Mouse (Mus musculus): Measurements from ENCODE around the gene Slc25a3. TPM values are rescaled to one million over a fixed set of nuclear protein-coding genes. Genes with fewer than 3 reads are reported as not detected.

The Slc25a3 gene
- polyA plus RNA-seq, 1 experiment from 2014 or later, result 894 TPM

DNA sequence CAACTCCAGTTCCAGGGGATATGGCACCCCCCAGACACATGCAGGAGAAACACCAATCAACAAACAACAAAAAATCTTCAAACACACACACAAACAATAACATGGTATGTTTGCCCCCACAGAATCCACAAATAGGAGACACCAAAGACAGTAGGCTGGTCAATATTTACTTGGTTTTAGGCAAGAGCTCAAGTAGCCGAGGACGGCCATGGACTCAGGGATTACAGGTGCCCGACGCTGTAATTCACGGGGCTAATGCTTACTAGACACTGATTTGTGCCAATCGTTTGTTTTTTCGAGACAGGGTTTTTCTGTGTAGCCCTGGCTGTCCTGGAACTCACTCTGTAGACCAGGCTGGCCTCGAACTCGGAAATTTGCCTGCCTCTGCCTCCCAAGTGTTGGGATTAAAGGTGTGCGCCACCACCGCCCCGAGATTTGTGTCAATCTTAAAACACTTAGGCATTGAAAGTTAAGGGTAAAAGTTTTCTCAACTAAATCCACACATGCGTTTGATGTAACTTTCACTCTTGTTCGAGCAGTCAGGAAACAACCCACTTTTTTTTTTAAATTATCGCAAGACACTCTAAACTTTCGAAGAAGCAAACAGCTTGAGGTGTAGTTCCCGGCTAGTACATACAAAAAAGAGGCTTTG is 45.7 kb upstream of the Slc25a3 start:
- H3K27me3 ChIP-seq (ENCODE audit: insufficient read depth, low read length), result no peaks in the 10 kb centered on the region
- H3K36me3 ChIP-seq (ENCODE audit: insufficient read depth, low read length), result 0 out of 2 replicates have a peak, but pooled peaks cover 2% of the 10 kb centered on the region
- no peaks in the 10 kb centered on the region for H3K9me3 ChIP-seq (replicated peaks; ENCODE audit: low read length)
- H3K4me3 ChIP-seq (replicated peaks; ENCODE audit: low read depth, low read length), result peak overlapping the region; percentile 96
- TF ChIP-seq CTCF (IDR thresholded peaks at IDR 0.05; ENCODE audit: low read depth), result no peak
- DNase-seq (ENCODE audit: low spot score), result no peak
- no peak for ATAC-seq (replicated peaks; ENCODE audit: low FRiP score, low read depth)
- H3K27ac ChIP-seq, result no peak overlapping the region
- H3K9ac ChIP-seq (ENCODE audit: low read depth, low read length), result peak overlapping the region; percentile 98
- H3K4me2 ChIP-seq (ENCODE audit: low read length), result peak overlapping the region; percentile 65
- WGBS, result 28% methylated on average over 17 of the region's 17 CpGs
- H3K4me1 ChIP-seq (replicated peaks; ENCODE audit: insufficient read depth, low read length), result peaks cover 18% of the 10 kb centered on the region; the same call in 1 of the 2 replicates

DNA sequence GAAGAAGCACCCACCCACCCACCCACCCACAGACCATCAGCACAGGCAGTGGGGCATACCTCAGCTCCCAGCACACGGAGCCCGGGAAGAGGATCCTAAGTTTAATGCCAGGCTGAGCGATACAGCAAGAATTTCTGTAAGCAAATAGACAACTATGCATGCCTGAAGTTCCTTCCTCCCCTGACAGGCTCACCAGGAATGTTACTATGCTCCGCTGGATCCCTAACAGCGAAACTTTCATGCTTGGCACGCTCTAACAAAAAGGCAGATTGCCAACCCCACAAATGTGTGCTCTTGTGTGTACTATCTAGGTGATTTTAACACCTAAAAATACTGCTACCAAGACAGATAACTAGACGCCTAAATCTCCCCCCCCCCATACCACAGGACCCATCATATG is 43.5 kb upstream of the Slc25a3 start:
- no peak for TF ChIP-seq CTCF (IDR thresholded peaks at IDR 0.05; ENCODE audit: low read depth)
- Histone ChIP-seq H3K4me3 (replicated peaks; ENCODE audit: low read depth, low read length) (peak overlapping the region; percentile 1; the same call in 1 of the 2 replicates), H3K36me3 (ENCODE audit: insufficient read depth, low read length) (peaks cover 18% of the 10 kb centered on the region), H3K9me3 (replicated peaks; ENCODE audit: low read length) (no peaks in the 10 kb centered on the region), H3K9ac (ENCODE audit: low read depth, low read length) (no peak overlapping the region), H3K27ac (peak overlapping the region; percentile 62), H3K4me1 (replicated peaks; ENCODE audit: insufficient read depth, low read length) (peaks cover 18% of the 10 kb centered on the region; the same call in 1 of the 2 replicates), H3K27me3 (ENCODE audit: insufficient read depth, low read length) (no peaks in the 10 kb centered on the region), H3K4me2 (ENCODE audit: low read length) (peak overlapping the region; percentile 65)
- 18% methylated on average over 7 of the region's 7 CpGs for WGBS
- DNase-seq (ENCODE audit: low spot score) (peak; percentile 63), ATAC-seq (replicated peaks; ENCODE audit: low FRiP score, low read depth) (no peak)

DNA sequence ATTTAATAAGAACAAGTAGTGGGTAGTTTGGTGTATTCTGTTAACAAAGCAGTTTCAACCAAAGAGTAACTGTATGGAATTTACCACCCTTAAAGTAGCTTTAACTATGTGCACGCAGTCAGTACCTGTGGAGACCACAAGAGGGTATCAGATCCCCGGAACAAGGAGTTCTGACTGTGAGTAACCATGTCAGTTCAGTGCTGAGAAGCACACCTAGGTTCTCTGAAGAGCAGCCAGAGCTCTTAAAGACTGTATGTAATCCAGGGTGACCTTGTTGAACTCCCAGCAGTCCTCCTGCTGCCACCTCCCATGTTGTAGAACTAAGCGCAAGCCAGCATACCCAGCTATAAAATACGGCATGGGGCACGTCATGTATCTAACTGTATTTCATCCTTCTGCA is 43.0 kb upstream of the Slc25a3 start:
- Histone ChIP-seq H3K27ac (peak overlapping the region; percentile 62), H3K9me3 (replicated peaks; ENCODE audit: low read length) (no peaks in the 10 kb centered on the region), H3K4me3 (replicated peaks; ENCODE audit: low read depth, low read length) (peak overlapping the region; percentile 1; the same call in 1 of the 2 replicates), H3K4me2 (ENCODE audit: low read length) (peak overlapping the region; percentile 65), H3K27me3 (ENCODE audit: insufficient read depth, low read length) (no peaks in the 10 kb centered on the region), H3K36me3 (ENCODE audit: insufficient read depth, low read length) (peaks cover 22% of the 10 kb centered on the region), H3K4me1 (replicated peaks; ENCODE audit: insufficient read depth, low read length) (peaks cover 18% of the 10 kb centered on the region; the same call in 1 of the 2 replicates), H3K9ac (ENCODE audit: low read depth, low read length) (no peak overlapping the region)
- peak; percentile 83 for DNase-seq (ENCODE audit: low spot score)
- peak; percentile 76 for TF ChIP-seq CTCF (IDR thresholded peaks at IDR 0.05; ENCODE audit: low read depth)
- WGBS, result 36% methylated on average over 5 of the region's 5 CpGs
- no peak for ATAC-seq (replicated peaks; ENCODE audit: low FRiP score, low read depth)

DNA sequence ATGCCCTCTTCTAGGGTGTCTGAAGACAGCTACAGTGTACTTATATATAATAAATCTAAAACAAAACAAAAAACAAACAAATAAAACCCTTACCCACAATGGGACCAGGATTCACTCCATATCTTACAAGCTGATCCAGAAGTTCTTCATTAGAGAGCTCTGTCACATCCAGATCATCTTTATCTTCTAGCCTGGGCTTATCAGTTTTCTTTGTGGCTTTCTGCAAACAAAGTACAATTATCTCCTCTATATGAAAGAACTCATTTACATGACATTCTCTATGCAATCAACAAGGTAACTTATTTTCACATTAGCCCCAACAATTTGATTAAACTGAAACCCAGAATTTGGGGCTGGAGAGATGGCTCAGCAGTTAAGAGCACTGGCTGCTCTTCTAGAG is 42.0 kb upstream of the Slc25a3 start:
- no peak for TF ChIP-seq CTCF (IDR thresholded peaks at IDR 0.05; ENCODE audit: low read depth)
- Histone ChIP-seq H3K36me3 (ENCODE audit: insufficient read depth, low read length) (peaks cover 31% of the 10 kb centered on the region), H3K4me2 (ENCODE audit: low read length) (no peak overlapping the region), H3K4me1 (replicated peaks; ENCODE audit: insufficient read depth, low read length) (peaks cover 18% of the 10 kb centered on the region; the same call in 1 of the 2 replicates), H3K9ac (ENCODE audit: low read depth, low read length) (no peak overlapping the region), H3K9me3 (replicated peaks; ENCODE audit: low read length) (no peaks in the 10 kb centered on the region), H3K27ac (no peak overlapping the region), H3K4me3 (replicated peaks; ENCODE audit: low read depth, low read length) (no peak overlapping the region), H3K27me3 (ENCODE audit: insufficient read depth, low read length) (no peaks in the 10 kb centered on the region)
- ATAC-seq (replicated peaks; ENCODE audit: low FRiP score, low read depth), result no peak
- no peak for DNase-seq (ENCODE audit: low spot score)

DNA sequence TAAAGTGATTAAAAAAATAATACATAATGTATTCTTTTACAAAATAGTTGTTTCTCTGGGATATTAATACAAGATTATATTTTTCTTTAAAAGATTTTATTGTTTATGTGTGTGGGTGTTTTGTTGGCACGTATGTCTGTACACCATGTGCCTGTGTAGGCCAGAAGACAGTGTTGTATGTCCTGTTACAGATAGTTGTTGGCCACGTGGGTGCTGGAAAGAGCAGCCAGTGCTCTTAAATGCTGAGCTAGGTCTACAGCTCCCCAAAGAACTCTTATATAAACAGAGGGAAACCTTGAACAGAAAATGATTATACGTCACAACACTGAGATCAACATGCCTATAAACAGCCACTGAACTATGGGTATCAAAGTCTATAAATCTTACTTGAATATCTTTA is 40.6 kb upstream of the Slc25a3 start:
- Histone ChIP-seq H3K27ac (no peak overlapping the region), H3K9me3 (replicated peaks; ENCODE audit: low read length) (no peaks in the 10 kb centered on the region), H3K4me3 (replicated peaks; ENCODE audit: low read depth, low read length) (no peak overlapping the region), H3K4me1 (replicated peaks; ENCODE audit: insufficient read depth, low read length) (peaks cover 16% of the 10 kb centered on the region; the same call in 1 of the 2 replicates), H3K36me3 (ENCODE audit: insufficient read depth, low read length) (peaks cover 33% of the 10 kb centered on the region), H3K4me2 (ENCODE audit: low read length) (no peak overlapping the region), H3K27me3 (ENCODE audit: insufficient read depth, low read length) (no peaks in the 10 kb centered on the region), H3K9ac (ENCODE audit: low read depth, low read length) (no peak overlapping the region)
- DNase-seq (ENCODE audit: low spot score) (no peak), ATAC-seq (replicated peaks; ENCODE audit: low FRiP score, low read depth) (no peak)
- no peak for TF ChIP-seq CTCF (IDR thresholded peaks at IDR 0.05; ENCODE audit: low read depth)
- 81% methylated on average over 3 of the region's 3 CpGs for WGBS

DNA sequence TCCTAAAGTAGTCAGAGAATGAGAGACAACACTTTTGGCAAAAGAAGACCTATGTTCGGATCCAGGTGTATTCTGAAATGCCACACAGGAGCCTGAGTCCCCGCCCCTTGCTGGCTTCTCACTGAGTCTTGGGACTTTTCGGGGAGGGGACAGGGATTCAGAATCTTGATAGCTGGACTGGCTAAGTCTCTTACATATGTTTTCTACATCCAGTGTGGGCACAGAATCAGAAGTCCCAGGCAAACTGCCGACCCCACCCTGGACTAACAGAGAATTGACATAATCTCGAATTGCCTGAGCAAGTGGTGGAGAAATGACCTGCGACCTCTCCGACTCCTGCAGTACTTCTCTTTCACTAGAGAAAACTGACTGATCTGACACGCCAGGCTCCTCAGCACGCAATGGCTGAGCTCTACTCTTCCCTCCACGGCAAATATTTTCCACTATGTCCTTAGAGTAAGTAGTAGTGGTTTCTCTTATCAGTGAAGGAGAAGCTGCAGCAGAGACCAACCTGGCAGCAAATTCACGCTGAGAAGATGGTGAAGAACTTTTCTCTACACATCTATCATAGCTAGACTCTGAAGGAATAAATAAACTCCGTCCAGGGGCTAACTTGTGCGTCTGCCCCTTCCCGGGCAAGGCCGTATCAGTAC is 38.8 kb upstream of the Slc25a3 start:
- TF ChIP-seq CTCF (IDR thresholded peaks at IDR 0.05; ENCODE audit: low read depth), result no peak
- Histone ChIP-seq H3K4me2 (ENCODE audit: low read length) (no peak overlapping the region), H3K9me3 (replicated peaks; ENCODE audit: low read length) (no peaks in the 10 kb centered on the region), H3K36me3 (ENCODE audit: insufficient read depth, low read length) (peaks cover 44% of the 10 kb centered on the region), H3K4me1 (replicated peaks; ENCODE audit: insufficient read depth, low read length) (peaks cover 7% of the 10 kb centered on the region; the same call in 1 of the 2 replicates), H3K9ac (ENCODE audit: low read depth, low read length) (no peak overlapping the region), H3K27me3 (ENCODE audit: insufficient read depth, low read length) (no peaks in the 10 kb centered on the region), H3K4me3 (replicated peaks; ENCODE audit: low read depth, low read length) (no peak overlapping the region), H3K27ac (no peak overlapping the region)
- ATAC-seq (replicated peaks; ENCODE audit: low FRiP score, low read depth) (no peak), DNase-seq (ENCODE audit: low spot score) (no peak)
- WGBS, result 84% methylated on average over 15 of the region's 15 CpGs

Measured in kidney, postnatal 0 days (tissue).